Mouse (Mus musculus): ENCODE data around the gene Cdc42bpg.

The Cdc42bpg gene

DNA sequence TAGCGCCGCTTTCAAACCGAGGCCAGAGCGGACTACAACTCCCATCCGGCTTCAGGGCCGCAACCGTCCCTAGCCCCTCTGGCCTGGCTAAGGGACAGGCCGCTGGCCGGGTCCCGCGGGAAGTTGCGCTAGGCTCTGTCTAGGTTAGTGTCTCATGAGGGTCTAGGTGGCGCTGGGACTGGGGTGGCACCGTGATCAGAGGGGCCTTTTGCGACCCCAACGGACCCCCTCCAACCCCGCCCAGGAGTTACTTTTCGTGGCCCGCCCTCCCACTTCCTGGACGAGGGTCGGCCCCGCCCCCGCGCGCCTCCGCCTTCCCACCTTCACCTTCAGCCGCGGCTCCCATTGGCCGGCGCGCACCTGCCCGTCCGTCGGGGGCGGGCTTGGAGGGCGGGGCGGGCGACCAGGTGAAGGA, at the start of gene Cdc42bpg:
TSS of gene Cdc42bpg (plus strand) at position 320 of the 415 bp plus-strand sequence.
- DNase-seq, result peak; percentile 88 to 94

DNA sequence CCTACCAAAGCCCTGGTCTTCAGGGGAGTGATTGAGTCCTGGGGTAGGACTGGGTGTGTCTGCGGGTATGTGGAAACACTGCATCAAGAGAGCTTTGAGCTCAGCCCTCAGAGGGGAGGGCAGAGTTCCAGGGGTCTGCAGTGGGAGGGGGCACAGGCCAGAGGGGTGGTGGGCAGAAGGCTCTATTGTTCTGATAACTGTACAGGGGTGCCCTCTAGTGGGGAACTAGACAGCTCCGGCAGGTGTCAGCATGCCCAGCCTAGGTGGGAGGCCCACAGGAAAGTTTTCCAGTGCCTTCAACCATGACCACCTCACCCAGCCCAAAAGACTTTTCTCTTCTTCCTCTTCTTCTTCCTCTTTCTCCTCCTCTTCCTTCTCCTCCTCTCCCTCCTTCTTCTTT, 45.8 kb upstream of the Cdc42bpg start:
- DNase-seq, result peak in 1 of 2 experiments; percentile 42

DNA sequence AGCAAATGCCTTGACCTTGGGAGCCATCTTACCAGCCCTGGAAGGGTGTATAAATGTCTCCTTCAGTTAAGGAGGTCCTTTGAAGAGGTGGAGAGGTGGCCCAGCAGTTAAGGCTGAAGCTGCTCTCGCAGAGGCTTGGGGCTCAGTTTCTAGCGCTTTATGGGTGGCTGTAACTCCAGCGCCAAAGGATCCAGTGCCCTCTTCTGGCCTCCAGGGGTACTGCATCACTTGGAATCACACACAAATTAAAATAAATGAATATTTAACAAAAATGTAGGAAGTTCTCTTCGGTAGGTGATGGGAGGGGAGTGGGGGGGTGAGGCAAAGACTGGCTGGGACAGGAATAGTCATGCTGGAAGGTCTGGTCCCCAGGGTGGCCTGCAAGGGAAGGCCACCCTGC, 45.3 kb upstream of the Cdc42bpg start:
- DNase-seq, result no peak

DNA sequence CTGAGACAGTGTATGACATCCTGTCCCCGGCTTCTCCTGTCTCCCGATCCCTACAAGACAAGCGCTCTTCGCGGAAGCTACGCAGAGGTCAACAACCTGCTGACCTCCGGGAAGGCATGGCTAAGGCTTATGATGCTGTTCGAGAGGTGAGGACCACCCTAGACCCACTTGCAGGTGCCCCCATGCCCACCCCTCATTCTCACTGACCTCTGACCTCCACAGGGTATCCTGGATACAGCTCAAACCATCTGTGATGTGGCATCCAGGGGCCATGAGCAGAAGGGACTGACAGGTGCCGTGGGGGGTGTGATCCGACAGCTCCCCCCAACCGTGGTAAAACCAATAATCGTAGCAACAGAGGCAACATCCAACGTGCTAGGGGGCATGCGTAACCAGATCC, 44.9 kb upstream of the Cdc42bpg start:
- DNase-seq, result no peak

DNA sequence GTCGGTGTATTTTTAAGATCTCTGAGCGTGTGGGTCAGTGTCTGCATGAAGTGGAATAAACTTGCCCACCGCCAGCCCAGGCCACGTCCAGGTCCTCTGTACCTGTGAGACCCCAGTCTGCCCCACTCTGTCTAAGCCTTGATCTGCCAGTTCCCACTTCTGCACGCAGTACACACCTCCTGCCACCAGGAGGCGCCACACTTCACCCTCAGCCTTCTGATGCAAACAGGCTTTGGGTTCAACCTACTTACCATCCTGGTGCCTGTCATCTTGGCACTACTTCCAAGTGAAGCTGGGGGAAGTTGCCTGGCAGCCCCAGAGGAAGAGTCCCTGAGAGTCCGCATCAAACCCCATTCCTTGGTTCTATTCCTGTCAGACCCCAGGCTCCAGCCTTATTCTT, 44.0 kb upstream of the Cdc42bpg start:
- peak; percentile 86 to 88 for DNase-seq

DNA sequence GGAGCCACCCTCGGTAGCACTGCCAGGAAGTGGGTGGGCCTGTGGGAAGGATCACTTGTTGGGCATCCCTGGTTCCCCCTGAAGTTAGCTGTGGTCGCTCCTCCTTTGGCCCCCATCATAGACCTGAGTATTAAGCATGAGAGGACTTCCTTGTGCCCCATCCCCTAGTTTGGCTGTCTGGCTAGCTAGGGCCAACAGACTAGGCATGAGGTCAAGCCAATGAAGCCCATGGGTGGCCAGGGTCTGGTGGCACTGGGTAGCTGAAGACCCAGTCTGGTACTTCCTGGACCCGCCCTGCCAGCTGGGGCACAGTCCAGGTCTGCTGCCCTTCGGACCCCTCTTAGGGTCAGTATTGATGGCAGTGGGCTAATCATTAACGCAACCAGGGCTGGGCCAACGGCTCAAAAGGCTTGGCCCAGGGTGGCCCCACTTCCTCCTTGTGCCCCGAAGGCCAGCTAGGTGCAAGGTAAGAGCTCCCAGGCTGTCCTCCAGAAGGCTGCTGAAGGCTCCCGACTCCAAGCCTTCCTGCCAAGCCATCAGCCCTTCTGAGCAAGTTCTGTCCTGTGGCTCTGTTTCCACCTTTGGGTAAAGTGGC, 43.3 kb upstream of the Cdc42bpg start:
- DNase-seq, result no peak

DNA sequence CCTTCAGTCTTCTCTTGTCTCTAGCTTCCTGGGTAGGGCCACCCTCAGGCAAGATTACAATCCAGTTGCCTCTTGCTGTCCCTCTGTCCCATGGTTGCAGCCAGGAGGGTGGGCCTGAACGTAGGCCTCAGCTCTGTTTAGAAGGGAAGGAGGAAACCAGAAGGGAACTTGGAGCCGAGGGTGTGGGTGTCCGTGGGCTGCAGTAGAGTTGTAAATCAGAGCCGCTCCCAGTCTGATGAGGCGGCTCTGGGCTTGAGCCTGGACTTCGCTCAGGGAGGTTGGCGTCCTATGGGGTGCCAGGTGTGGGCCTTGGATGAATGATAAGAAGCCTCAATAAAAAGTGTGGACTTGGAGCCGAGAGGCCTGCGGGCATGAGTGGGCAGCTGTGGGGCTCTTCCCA, 42.1 kb upstream of the Cdc42bpg start:
- DNase-seq, result no peak

DNA sequence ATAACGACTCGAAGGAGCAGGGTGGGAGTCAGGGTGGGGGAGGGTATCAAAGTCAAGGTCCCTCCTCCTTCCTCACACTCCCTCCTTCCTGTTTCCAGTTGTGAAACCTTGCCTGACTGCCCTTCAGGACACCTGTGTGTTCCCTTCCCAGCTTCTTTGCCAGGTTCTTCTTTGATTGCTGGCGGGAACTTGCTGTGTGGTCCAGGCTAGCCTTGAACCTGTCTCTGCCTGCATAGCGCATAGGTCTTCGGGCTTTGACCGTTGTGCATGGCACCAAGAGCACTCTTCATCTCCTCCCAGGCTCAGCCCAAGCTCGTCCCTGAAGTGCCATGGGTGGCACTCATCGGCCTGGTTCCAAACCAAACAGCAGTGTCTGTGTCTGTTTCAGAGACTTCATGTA, 41.3 kb upstream of the Cdc42bpg start:
- DNase-seq, result no peak

DNA sequence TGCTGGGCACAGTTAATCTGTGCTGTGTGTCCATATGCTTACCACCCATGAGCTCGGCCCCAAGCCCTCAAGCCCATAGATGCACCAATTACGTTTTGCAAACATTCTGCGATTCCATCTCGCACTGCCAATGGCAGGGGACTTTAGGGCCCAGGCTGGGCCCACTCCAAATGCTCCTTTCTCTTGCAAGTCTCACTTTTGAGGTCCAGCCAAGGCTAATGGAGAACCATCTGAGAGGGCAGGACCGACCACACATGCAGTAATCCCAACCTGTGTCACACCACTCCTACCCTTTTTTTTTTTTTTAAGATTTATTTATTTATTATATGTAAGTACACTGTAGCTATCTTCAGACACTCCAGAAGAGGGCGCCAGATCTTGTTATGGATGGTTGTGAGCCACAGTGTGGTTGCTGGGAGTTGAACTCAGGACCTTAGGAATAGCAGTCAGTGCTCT, 40.5 kb upstream of the Cdc42bpg start:
- no peak for DNase-seq

DNA sequence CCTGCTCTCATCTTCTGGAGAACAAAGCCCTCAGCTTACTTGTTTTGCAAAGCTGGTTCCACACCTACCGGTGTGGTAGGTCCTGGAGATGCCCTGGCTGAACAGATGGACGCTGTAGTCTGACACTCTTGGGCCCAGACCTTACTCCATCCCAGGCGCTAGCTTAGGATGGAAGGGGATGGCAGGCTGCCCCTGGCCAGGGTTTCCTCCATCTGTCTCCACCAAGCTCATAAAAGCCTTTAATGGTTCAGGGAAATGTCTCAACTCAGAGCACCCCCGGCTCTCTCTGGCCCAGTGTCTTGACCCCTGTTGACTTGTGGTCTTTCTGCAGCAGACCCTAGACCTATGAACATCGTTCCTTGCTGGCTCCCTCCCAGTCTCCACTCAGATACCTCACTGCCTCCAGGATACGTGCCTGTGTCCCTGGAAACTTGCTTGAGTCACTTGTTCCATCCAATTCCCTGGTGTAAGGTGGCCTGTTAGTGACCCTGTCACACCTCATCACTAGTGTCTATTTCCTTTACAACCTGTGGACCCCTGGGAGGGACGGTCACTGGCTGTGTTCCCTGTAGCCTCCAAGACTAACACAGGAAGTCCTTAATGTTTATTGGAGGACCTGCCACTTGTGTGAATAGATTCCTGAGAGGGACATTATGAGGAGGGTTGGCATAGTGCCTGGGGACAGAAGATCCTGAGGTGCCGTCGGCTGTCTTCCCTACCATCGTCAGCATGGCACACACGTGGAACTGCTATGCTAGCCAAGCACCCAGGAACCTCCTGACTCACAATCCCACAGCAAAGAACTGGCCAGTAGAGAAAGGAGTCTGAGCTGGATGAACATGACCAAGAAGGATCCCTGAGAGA, 38.7 kb upstream of the Cdc42bpg start:
- peak; percentile 93 to 95 for DNase-seq

DNA sequence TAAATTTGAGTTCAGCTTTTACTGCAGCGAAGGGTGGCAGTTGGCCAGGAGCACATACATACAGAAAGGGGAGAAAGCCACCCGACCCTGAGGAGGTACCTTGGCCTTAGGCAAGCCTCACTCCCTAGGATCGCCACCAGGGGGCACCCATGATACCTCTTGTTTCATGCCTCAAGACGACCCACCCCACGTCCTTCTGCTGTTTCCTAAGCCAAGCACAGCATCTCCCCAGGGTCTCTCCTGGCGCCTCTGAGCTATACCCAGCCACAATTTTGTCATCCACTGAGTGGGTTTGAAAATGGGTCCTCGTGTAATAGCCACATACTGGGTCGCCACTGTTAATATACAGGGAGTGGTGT, 38.1 kb upstream of the Cdc42bpg start:
- DNase-seq, result peak; percentile 89 to 90

DNA sequence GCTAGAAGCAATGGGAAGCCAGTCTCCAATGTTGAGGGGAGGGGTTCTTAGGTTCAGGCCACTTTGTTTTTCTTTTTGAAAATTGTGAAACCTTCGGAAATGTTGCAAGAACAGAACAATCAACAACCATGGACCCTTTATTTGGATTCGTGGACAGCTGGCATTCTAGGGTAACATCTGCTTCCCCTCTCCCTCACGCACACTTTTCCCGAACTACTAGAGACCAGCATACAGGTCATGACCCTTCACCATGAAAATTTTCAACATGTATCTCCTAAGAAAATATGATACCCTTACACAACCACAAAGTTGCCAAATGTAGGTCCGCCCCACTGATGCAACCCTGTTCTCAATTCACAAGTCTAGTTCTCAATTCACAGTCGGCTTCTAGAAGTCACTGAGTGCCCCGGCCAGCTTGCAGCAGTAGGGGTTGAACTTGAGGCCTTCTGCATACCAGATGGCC, 37.6 kb upstream of the Cdc42bpg start:
- no peak for DNase-seq

DNA sequence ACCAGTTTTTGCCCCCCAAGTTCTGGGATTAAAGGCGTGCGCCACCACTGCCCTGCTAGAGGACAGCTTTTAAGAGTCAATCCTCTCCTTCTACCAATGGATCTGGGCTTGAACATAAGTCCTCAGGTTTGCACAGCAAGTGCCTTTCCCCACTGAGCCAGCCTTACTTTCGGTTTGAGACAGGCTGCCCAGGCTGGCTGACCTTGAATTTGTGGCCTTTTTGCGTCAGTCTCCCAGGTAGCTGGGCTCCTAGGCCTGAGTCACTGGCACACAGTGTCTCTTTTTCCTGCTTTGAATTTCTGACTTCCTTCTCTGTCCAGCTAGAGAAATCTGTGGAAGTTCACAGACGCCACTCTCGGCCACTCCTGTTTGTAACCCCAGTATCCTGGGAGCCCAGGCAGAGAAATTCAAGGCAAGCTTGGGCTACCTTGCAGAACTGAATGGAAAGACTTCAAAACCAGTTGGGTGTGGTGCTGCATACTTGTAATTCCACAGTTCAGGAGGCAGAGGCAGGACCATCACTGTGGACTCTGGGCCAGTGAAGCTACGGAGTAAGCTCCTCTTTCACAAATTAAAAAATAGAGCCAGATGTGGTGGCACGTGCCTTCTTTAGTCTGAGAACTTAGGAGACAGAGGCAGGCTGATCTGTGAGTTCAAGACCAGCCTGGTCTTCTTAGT, 36.3 kb upstream of the Cdc42bpg start:
- no peak for DNase-seq

DNA sequence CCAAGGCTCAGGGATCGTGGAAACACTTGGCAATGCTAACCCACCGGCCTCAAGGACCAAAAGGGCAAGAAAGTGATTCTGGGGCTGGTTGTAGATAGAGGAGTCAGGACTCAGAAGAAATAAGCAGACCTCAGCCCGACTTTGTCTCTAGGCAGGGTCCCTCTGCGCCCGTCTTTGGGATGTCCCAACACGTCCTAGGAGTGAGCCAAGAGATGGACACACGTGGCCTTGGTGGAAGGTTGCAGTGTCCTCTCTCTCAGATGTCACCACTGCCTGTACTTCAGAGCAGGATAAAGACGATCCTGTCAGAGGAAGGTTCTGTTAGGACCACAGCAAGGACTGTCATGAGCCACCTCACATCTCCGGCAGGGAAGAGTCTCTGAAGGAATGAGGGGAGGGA, 35.6 kb upstream of the Cdc42bpg start:
- no peak for DNase-seq

DNA sequence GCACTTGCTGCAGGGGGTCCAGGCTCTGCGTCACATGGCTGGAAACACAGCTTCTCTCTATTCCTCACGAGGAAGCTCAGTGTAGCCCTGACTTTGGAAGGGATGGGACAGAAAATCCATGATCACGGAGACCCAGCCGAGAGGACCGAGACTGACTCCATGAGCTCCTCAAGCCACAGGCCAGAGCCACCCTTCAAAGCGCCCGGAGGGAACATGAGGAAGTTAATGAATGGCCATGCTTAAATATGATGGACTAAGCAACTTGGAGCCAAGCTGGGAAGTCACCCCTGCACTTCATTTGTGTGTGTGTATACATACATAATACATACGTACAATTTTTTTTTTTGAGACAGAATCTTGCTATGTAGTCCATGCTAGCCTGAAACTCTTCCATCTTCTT, 35.0 kb upstream of the Cdc42bpg start:
- no peak for DNase-seq

DNA sequence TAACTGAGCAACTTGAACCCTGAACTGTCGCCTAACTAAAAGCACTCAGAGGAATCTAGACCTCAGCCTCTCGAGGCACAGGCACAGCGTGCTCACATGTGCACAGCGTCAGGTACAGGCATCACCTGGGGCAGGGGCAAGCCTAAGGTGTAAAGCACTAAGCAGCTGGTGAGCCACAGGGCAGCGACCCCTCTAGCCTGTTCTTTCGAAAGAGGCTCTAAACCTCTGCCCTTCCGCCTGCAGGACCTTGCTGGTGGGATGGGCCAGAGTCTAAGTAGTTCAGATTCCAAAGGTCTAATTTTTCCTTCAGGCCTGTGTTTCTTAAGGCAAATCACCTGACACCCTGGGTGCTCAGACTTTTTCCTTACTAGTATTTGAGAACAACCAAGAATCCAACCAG, 34.2 kb upstream of the Cdc42bpg start:
- DNase-seq, result no peak

DNA sequence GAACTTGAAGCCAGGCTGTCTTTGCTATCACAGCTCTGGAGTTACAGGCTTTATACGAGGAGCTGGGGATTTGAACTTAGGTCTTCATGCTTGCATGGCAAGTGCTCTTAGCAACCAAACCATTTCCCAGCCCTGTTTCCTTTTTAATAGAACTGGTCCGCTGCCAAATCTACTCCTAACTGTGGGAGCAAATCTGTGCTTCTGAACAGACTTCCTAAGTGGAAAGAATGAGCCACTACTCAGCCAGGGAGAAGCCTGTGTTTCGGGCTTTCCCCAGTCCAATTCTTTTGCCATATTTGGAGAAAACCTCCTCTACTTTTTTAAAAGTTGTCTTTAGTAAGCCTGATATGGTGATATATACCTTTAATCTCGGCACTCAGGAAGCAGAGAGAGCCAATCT, 33.5 kb upstream of the Cdc42bpg start:
- no peak for DNase-seq

DNA sequence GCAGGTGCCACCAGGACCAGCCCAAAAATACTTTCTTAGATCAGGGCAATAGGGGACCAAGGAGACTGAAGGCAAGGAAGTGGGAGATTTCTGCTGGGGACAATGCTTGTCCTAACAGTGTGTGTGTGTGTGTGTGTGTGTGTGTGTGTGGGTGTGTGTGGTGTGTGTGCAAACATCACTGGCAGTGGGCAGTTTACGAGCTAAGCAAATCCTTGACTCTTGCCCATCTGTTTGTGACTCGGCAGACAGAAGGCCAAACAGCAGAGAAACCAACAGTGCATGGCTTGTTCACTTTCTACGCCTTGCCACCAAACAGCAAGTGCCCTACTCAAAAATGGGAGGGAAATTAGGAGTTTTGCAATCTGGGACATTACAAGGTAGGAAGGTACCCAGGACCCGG, 32.7 kb upstream of the Cdc42bpg start:
- no peak for DNase-seq

DNA sequence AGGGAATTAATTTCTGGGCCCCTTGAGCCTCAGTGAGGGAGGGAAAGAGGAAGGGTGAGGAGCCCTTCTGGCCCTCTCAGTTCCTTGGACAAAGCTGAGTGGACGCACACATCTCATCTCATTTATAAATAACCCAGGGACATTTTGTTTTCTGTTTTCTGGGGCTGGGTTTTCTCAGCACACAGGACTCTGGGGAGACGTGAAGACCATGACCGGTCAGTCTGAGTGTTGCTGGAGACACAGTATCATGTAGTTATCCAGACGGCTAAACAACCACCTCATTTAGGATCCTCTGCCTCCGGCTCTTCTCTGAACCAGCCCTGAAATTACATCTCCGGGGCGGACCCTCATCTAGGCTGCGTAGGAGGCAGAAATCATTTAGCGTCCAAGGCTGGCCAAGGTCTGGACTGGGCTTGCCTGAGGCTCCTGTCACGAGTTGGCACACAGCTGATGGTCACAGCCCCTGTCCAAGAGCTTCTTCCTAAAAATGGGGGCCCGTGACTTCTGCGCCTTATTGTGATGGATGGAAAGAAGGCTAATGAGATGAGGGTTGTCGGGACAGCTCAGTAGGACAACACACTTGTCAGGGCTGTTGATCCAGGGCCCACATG, 32.2 kb upstream of the Cdc42bpg start:
- DNase-seq, result peak; percentile 32 to 50

DNA sequence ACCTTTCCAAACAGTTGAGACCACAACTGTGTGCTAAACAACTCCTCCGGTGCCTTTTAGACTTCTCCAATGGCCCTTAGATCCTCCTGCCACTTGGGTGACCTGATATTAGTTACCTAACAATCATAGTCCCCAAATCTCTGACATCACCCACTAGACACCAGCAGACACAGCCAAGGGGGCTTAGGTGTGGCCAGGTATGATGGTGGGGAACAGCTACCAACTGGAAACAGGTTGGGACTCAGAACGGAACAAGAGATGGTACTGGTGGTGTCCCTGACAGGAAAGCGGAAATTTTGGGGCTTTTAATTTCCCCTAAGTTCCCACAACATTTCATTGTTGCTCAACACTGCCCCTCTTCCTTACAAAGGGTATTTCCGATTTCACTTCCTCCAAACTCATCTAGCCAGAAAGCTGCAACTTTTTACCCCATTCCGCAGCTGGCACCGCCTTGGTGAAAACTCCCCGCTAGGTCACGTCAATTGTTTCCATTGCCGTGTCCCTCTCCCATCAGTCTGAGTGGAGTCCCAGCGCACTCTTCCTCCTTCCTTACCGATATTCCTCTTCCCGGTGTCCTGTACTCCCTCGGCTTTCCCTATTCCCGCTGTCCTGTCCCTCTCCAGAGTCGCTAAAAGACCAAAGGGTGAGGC, 30.4 kb upstream of the Cdc42bpg start:
- DNase-seq, result no peak

DNA sequence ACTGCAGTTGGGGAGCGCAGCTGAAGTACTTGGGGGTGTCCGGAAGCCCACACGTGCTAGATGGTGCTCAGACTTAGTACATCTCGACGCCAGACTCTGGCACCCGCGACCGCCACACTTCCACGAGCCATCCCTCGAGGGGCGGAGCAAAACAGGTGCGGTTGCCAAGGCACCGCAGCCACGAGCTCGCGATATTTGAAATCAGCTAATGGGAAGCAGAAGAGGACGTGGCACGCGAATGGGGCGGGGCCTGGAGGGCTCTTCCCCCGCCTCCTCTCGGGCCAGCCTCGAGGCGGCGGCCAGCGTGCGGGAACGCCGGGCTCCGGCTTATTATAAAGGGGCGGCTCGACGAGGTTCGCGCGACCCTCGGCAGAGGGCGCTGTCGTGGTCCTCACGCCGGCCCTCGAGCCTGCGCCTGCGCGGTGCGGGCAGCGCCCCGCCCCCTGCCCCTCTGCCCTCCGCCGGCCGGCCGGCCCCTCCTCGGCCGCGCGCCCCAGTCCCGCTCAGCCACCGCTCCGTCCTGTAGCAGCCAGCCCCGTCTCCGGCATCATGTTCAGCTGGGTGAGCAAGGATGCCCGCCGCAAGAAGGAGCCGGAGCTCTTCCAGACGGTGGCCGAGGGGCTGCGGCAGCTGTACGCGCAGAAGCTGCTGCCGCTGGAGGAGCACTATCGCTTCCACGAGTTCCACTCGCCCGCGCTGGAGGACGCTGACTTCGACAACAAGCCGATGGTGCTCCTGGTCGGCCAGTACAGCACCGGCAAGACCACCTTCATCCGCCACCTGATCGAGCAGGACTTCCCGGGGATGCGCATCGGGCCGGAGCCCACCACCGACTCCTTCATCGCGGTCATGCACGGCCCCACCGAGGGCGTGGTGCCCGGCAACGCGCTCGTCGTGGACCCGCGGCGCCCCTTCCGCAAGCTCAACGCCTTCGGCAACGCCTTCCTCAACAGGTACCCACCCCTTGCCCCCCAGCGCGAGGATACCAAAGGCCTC, 29.5 kb upstream of the Cdc42bpg start, which contains the start of gene Ehd1:
TSS of gene Ehd1 (plus strand) at position 300 of the 996 bp plus-strand sequence.
- DNase-seq, result peak; percentile 96 to 97

Data from cerebellum, postnatal 36 days (tissue).